Mouse (Mus musculus) E14TG2a.4 (cell line): ENCODE measurements at regions not wholly inside any gene's neighbourhood (a gene's known extent, or its start where the extent isn't known, plus 50 kb on each side); places are given as distances from the start of the nearest gene placed in this dataset.

Source experiments
- CTCF ChIP-seq: conservative IDR thresholded peaks from 2 replicates; pipeline ENCODE4 v1.5.1; 2014; ENCODE audit warnings: low read length
- NANOG ChIP-seq: IDR thresholded peaks from 2 replicates; pipeline ENCODE4 v1.6.1; 2014; ENCODE audit warnings: borderline replicate concordance, low read length, mixed read lengths
- POU5F1 ChIP-seq: IDR thresholded peaks from 2 replicates; pipeline ENCODE4 v1.6.1; 2014; ENCODE audit warnings: low read length, borderline replicate concordance

- no peak for TF ChIP-seq CTCF
- TF ChIP-seq POU5F1, result no peak
- TF ChIP-seq NANOG, result no peak
These were observed 245.9 kb upstream of the Pdgfd start for GRCm38 (mm10) chr9:5922526-5922925.
